Mouse (Mus musculus) ES-Bruce4 (cell line): ENCODE results near the gene Abhd8.

ENCODE experiments used
- CTCF ChIP-seq: IDR thresholded peaks from one replicate; pipeline ENCODE4 v1.8.1; 2011; ENCODE audit warnings: low read depth, low read length
- POLR2A ChIP-seq: IDR thresholded peaks from one replicate; pipeline ENCODE4 v1.8.1; 2011; ENCODE audit warnings: low read length; ENCODE audit not compliant: insufficient read depth

- TF ChIP-seq CTCF (no peak), POLR2A (no peak)
Observed at GRCm38 (mm10) chr8:71451337-71451736, 12.1 kb downstream of the Abhd8 start.
